Mouse (Mus musculus): ENCODE data around the gene Vmn1r188. TPM values are rescaled to one million over a fixed set of nuclear protein-coding genes. Genes with fewer than 3 reads are reported as not detected.
"Not testable (repeated sequence)": the region's sequence is repeated elsewhere in the genome, so short reads cannot be mapped to it uniquely, and the experiment has no call there.

The Vmn1r188 gene
- polyA plus RNA-seq, 1 experiment from 2014 or later = not detected

DNA sequence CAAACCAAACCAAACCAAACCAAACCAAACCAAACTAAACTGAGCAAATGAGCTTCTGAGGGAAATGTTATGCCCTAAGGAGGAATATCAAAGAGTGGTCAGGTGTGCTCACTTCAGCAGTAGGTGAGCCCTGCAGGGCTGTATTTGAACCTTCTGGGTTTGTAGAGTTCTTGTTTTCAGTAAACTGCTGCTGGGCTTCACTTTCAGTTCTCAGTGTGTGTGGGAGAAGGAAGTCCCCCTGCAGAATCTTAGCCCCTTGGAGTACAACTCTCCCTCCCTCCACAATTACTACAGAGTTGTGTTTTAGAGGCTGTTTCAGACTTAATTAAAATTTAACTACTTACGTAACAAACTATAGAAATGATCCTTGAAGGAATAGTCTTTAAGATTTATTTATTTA is 30.5 kb upstream of the Vmn1r188 start:
- Histone ChIP-seq H3K9me3 (replicated peaks) (no peaks in the 10 kb centered on the region), H3K4me2 (replicated peaks) (no peak overlapping the region), H3K36me3 (no peaks in the 10 kb centered on the region), H3K27me3 (no peaks in the 10 kb centered on the region), H3K9ac (no peak overlapping the region), H3K27ac (no peak overlapping the region), H3K4me3 (no peak overlapping the region), H3K4me1 (0 out of 2 replicates have a peak, but pooled peaks cover 3% of the 10 kb centered on the region)
- ATAC-seq (ENCODE audit: low FRiP score) = no peak
- WGBS = 97% methylated on average over 1 of the region's 1 CpGs

DNA sequence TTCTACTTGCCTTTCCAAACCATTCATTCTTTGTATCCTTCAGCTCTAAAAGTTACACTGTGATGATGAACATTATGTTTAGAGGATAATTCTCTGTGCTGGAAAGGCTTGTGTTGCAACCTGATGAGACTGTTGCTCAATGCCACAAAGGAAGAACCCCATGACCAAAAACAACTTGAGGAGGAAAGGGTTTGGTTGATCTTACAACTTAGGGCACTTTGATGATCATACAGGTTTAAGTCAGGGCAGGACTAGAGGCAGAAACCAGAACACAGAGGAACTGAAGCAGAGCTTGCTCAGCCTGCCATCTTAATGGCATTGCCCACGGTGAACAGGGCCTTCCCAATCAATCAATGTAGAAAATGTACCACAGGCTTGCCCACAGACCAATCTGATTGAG is 22.8 kb upstream of the Vmn1r188 start:
- Histone ChIP-seq H3K4me1 (no peaks in the 10 kb centered on the region), H3K27ac (no peak overlapping the region), H3K4me2 (replicated peaks) (no peak overlapping the region), H3K9ac (no peak overlapping the region), H3K4me3 (no peak overlapping the region), H3K27me3 (no peaks in the 10 kb centered on the region), H3K36me3 (no peaks in the 10 kb centered on the region), H3K9me3 (replicated peaks) (no peaks in the 10 kb centered on the region)
- 87% methylated on average over 1 of the region's 1 CpGs for WGBS
- ATAC-seq (ENCODE audit: low FRiP score) = no peak

DNA sequence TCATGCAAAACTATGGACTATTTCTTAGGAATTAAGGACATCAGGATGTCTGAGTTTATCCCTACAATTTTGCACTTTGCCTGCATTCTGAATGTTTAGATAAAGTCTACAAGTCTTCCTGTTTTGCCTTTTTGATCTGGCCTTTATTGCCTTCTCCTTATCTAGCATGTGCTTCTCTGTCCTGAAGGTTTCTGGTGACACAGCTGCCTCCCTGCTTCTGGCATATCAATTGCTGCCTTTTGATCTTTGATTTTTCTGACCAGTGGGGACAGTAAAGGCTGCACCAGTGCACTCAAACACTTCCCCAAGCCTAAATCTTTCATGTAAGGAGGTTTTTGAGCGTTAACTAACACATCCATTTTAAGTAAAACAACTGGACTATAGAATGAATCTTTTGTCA is 20.8 kb upstream of the Vmn1r188 start:
- no peak overlapping the region for H3K27ac ChIP-seq
- no peaks in the 10 kb centered on the region for H3K27me3 ChIP-seq
- no peaks in the 10 kb centered on the region; the same call in 1 of the 2 replicates for H3K9me3 ChIP-seq (replicated peaks)
- no peaks in the 10 kb centered on the region for H3K4me1 ChIP-seq
- WGBS = 74% methylated on average over 1 of the region's 1 CpGs
- H3K4me3 ChIP-seq = no peak overlapping the region
- no peak overlapping the region for H3K4me2 ChIP-seq (replicated peaks)
- H3K9ac ChIP-seq = no peak overlapping the region
- ATAC-seq (ENCODE audit: low FRiP score) = no peak
- H3K36me3 ChIP-seq = no peaks in the 10 kb centered on the region

DNA sequence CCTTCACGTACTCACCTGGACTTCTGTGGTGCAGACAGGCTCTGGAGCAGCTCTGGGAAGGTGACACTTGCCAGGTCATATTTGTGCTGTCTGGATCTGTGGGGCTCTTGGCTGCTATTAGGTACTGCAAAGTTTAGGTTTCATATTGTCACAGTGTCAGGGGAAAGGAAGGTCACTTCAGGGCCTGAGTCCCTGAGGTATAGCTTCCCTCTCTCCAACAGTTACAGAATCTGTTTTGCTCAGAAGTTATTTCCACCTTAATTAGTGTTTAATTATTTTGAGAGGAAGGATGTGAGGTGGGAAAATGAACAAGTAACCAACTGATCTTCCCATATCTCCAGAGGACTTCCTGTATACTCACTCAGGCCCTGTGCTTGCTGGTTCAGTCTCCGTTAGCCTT is 21.5 kb downstream of the Vmn1r188 start, which contains the start of gene Vmn1r189:
Gene Vmn1r189, minus strand, starts transcription at position 101 of the 400 bp plus-strand sequence.
- H3K27me3 ChIP-seq; H3K4me3 ChIP-seq; H3K4me1 ChIP-seq; H3K27ac ChIP-seq; H3K9me3 ChIP-seq (replicated peaks); H3K36me3 ChIP-seq; H3K4me2 ChIP-seq (replicated peaks); ATAC-seq (ENCODE audit: low FRiP score); H3K9ac ChIP-seq: not testable (repeated sequence)
- WGBS = 96% methylated on average over 2 of the region's 2 CpGs

DNA sequence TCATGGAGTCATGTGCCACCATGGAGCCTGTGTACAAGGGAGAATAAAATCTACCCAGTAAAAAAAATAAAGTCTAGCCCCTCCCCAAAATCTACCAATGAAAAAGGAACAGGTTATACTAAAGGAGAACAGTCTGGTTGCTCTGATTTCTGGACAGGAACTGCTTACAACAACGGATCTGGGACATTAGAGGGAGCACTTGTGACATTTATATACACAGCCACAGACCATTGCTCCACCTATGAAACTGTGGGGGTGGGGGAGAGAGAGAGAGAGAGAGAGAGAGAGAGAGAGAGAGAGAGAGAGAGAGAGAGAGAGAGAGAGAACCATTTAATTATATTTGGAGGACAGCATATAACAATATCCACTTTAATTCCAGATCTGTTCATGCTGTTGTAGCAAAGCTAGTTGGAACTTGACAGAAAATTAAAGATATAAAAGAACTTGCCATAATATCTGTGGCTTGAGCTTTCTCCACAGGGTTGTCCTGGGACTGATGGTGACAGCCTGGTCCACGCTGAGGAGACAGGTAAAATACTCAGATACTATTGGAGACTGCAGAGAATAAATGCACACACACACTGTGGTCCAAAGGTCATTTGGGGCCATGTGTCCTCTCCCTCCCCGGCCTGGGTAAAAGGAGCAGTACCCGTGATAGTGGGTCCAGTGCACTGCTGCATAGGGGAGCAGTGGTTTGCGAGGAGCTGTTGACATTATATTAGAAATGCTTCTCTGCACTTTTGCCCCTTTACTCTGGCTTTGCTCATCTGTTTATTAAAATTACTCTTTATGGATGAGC is 52.5 kb downstream of the Vmn1r188 start:
- H3K27ac ChIP-seq; ATAC-seq (ENCODE audit: low FRiP score); H3K4me1 ChIP-seq; H3K9ac ChIP-seq; H3K36me3 ChIP-seq; H3K4me2 ChIP-seq (replicated peaks); H3K4me3 ChIP-seq; H3K27me3 ChIP-seq; H3K9me3 ChIP-seq (replicated peaks): not testable (repeated sequence)
- WGBS = 81% methylated on average over 5 of the region's 5 CpGs

Small RNAs within 50 kb of the gene (microRNA-seq; reads per million reads assigned to microRNA genes)
- gene Gm26300 (not detected), gene Gm44390 (not detected), gene Gm44486 (not detected)

Other genes with a start within 250 kb of the Vmn1r188 start
- gene Zfp184, start 139.3 kb upstream of the Vmn1r188 start, polyA plus RNA-seq (2016; fragmentation: Nextera tagmentation; extraction: Ambion mirVana) = 19.1 and 20.5 TPM in 2 replicates
- gene Pom121l2, start 103.2 kb upstream of the Vmn1r188 start, polyA plus RNA-seq (2016; fragmentation: Nextera tagmentation; extraction: Ambion mirVana) = 0.14 TPM in 1 of 2 replicates, not detected in the other
- gene Prss16, start 74.7 kb upstream of the Vmn1r188 start, polyA plus RNA-seq (2016; fragmentation: Nextera tagmentation; extraction: Ambion mirVana) = 0.23 and 0.48 TPM in 2 replicates
- gene Hist1h2ah, start 48.9 kb upstream of the Vmn1r188 start, polyA plus RNA-seq (2016; fragmentation: Nextera tagmentation; extraction: Ambion mirVana) = 17.9 TPM in 1 of 2 replicates, not detected in the other
- 5.5 and 9.1 TPM in 2 replicates for gene Hist1h2bk, start 48.6 kb upstream of the Vmn1r188 start, polyA plus RNA-seq (2016; fragmentation: Nextera tagmentation; extraction: Ambion mirVana)
- 18.2 and 20.9 TPM in 2 replicates for gene Hist1h4i, start 43.1 kb upstream of the Vmn1r188 start, polyA plus RNA-seq (2016; fragmentation: Nextera tagmentation; extraction: Ambion mirVana)
- 52.7 and 56.3 TPM in 2 replicates for gene Hist1h2ag, start 41.5 kb upstream of the Vmn1r188 start, polyA plus RNA-seq (2016; fragmentation: Nextera tagmentation; extraction: Ambion mirVana)
- gene Hist1h2bj, start 41.2 kb upstream of the Vmn1r188 start, polyA plus RNA-seq (2016; fragmentation: Nextera tagmentation; extraction: Ambion mirVana) = 7.2 and 11.9 TPM in 2 replicates
- gene Vmn1r189, start 21.4 kb downstream of the Vmn1r188 start, polyA plus RNA-seq (2016; fragmentation: Nextera tagmentation; extraction: Ambion mirVana) = not detected in 2 replicates
- gene Vmn1r191, start 99.5 kb downstream of the Vmn1r188 start, polyA plus RNA-seq (2016; fragmentation: Nextera tagmentation; extraction: Ambion mirVana) = not detected in 2 replicates
- not detected in 2 replicates for gene Vmn1r192, start 106.7 kb downstream of the Vmn1r188 start, polyA plus RNA-seq (2016; fragmentation: Nextera tagmentation; extraction: Ambion mirVana)
- gene Vmn1r193, start 138.7 kb downstream of the Vmn1r188 start, polyA plus RNA-seq (2016; fragmentation: Nextera tagmentation; extraction: Ambion mirVana) = not detected in 2 replicates
- not detected in 2 replicates for gene Vmn1r194, start 159.8 kb downstream of the Vmn1r188 start, polyA plus RNA-seq (2016; fragmentation: Nextera tagmentation; extraction: Ambion mirVana)
- gene Vmn1r195, start 186.1 kb downstream of the Vmn1r188 start, polyA plus RNA-seq (2016; fragmentation: Nextera tagmentation; extraction: Ambion mirVana) = not detected in 2 replicates
- not detected in 2 replicates for gene Vmn1r196, start 205.5 kb downstream of the Vmn1r188 start, polyA plus RNA-seq (2016; fragmentation: Nextera tagmentation; extraction: Ambion mirVana)
- not detected in 2 replicates for gene Vmn1r197, start 240.1 kb downstream of the Vmn1r188 start, polyA plus RNA-seq (2016; fragmentation: Nextera tagmentation; extraction: Ambion mirVana)